Mouse (Mus musculus) stomach, embryonic 14.5 days (tissue): ENCODE data around the gene Gm2115. TPM values are rescaled to one million over a fixed set of nuclear protein-coding genes. Genes with fewer than 3 reads are reported as not detected.

Experiments used
- ATAC-seq: fragments of 200-750 bp; cut with Nextera tagmentation; 2 replicates; pipeline ENCODE4 v1.8.0; 2017; ENCODE audit warnings: low read depth, moderate TSS enrichment; ENCODE audit not compliant: insufficient number of reproducible peaks, insufficient read depth, low FRiP score
- H3K27ac ChIP-seq: fragments of 300-500 bp; sonication (generic); 2 replicates; pipeline ENCODE4 v1.5.1; 2014; ENCODE audit warnings: mild to moderate bottlenecking, low read length, moderate library complexity, mixed read lengths
- H3K27me3 ChIP-seq: fragments of 300-500 bp; sonication (generic); 2 replicates; pipeline ENCODE4 v1.6.1; 2014; ENCODE audit warnings: low read length, control low read depth, mixed read lengths; ENCODE audit not compliant: control insufficient read depth, insufficient read depth
- H3K36me3 ChIP-seq: fragments of 300-500 bp; sonication (generic); 2 replicates; pipeline ENCODE4 v1.6.1; 2014; ENCODE audit warnings: mild to moderate bottlenecking, control low read depth, low read length, moderate library complexity, mixed read lengths; ENCODE audit not compliant: control insufficient read depth, insufficient read depth
- H3K4me1 ChIP-seq: fragments of 300-500 bp; sonication (generic); 2 replicates; pipeline ENCODE4 v1.6.1; 2014; ENCODE audit warnings: low read length, control low read depth, mixed read lengths; ENCODE audit not compliant: control insufficient read depth, insufficient read depth
- H3K4me2 ChIP-seq: fragments of 300-500 bp; sonication (generic); replicated peaks from 2 replicates; pipeline ENCODE4 v1.6.1; 2014; ENCODE audit warnings: low read depth, low read length, control low read depth
- H3K4me3 ChIP-seq: fragments of 300-500 bp; sonication (generic); 2 replicates; pipeline ENCODE4 v1.5.1; 2014; ENCODE audit warnings: low read depth, low read length, control low read depth
- H3K9ac ChIP-seq: fragments of 300-500 bp; sonication (generic); replicated peaks from 2 replicates; pipeline ENCODE4 v1.6.1; 2014; ENCODE audit warnings: low read depth, mild to moderate bottlenecking, control low read depth, low read length, moderate library complexity, mixed read lengths
- H3K9me3 ChIP-seq: fragments of 300-500 bp; sonication (generic); 2 replicates; pipeline ENCODE4 v1.6.1; 2016; ENCODE audit warnings: low read depth, low read length, control low read depth; ENCODE audit not compliant: control insufficient read depth
- WGBS: fragments of 180-500 bp; shearing (Covaris S2); extraction: QIAGEN DNeasy Blood & Tissue Kit; methylation state at CpG from one replicate; pipeline ENCODE4 v1.1.7; 2014; 5-methylcytosine and 5-hydroxymethylcytosine counted together
- polyA plus RNA-seq: library from polyadenylated mRNA; unstranded; fragments of >200 nt; fragmentation: Nextera tagmentation; extraction: Ambion mirVana; gene quantifications from 2 replicates; pipeline ENCODE4 v1.2.1, GENCODE M21; 2014

Gm2115 gene
- polyA plus RNA-seq, 1 experiment from 2014 or later, result 8.8 TPM

DNA sequence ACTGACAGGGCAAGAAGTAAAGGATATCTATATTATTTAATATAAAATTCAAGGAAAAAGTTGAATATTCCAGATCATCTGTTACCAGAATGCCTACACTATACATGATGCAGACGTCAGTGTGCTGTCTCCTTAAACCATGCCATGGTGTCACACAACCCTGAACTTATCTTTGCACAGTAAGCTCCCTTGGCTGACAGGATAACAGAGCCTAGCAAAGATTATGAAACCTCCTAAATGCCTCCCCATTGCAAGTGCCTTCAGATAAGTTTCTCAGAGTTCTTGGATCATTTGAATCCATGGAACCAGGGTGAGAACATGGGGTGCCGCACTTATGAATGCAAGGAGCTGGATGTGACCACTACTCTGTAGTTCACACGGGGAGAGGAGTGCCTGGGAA, 103.1 kb downstream of the Gm2115 start:
- H3K4me2 ChIP-seq, result no peak overlapping the region
- H3K9me3 ChIP-seq, result no peaks in the 10 kb centered on the region
- 86% methylated on average over 3 of the region's 3 CpGs for WGBS

More for the DNA sequence above, 103.1 kb downstream of the Gm2115 start:
- no peak overlapping the region for H3K9ac ChIP-seq
- peaks cover 7% of the 10 kb centered on the region; the same call in 1 of the 2 replicates for H3K36me3 ChIP-seq
- H3K4me1 ChIP-seq, result no peaks in the 10 kb centered on the region
- no peaks in the 10 kb centered on the region for H3K27me3 ChIP-seq
- no peak overlapping the region for H3K27ac ChIP-seq
- no peak for ATAC-seq
- no peak overlapping the region for H3K4me3 ChIP-seq

Other genes starting within 250 kb of the Gm2115 start
- gene Arnt2, start 118.8 kb upstream of the Gm2115 start, polyA plus RNA-seq, result 5.8 and 6.8 TPM in 2 replicates
- gene Fah, start 77.8 kb downstream of the Gm2115 start, polyA plus RNA-seq, result 11.8 and 13.1 TPM in 2 replicates
- gene Zfand6, start 161.0 kb downstream of the Gm2115 start, polyA plus RNA-seq, result 182 and 183 TPM in 2 replicates